Mouse (Mus musculus) ovary, postnatal 36 days (tissue): ENCODE results near the gene Klf12.

Experiments
- DNase-seq: peaks from one replicate; pipeline ENCODE4 v3.0.0; 2022; ENCODE audit warnings: low spot score, mixed read lengths

Klf12 gene

GRCm38 (mm10) chr14:100235746-100236145 lies 48.7 kb downstream of the Klf12 start:
- DNase-seq: no peak

- no peak for DNase-seq
Measured at GRCm38 (mm10) chr14:100231384-100231783, 53.1 kb downstream of the Klf12 start.

GRCm38 (mm10) chr14:100228120-100228519 lies 56.4 kb downstream of the Klf12 start:
- DNase-seq: no peak

- DNase-seq: no peak
Measured at GRCm38 (mm10) chr14:100227717-100228116, 56.8 kb downstream of the Klf12 start.

GRCm38 (mm10) chr14:100224151-100224550 lies 60.3 kb downstream of the Klf12 start:
- DNase-seq: no peak

- DNase-seq: no peak
Measured at GRCm38 (mm10) chr14:100222260-100222659, 62.2 kb downstream of the Klf12 start.

GRCm38 (mm10) chr14:100215213-100215785 lies 69.2 kb downstream of the Klf12 start:
- no peak for DNase-seq

GRCm38 (mm10) chr14:100213066-100213465 lies 71.4 kb downstream of the Klf12 start:
- DNase-seq: no peak

- DNase-seq: no peak
Measured at GRCm38 (mm10) chr14:100211826-100212117, 72.7 kb downstream of the Klf12 start.

- peak; percentile 20 for DNase-seq
Measured at GRCm38 (mm10) chr14:100211036-100211825, 73.2 kb downstream of the Klf12 start.

- no peak for DNase-seq
Measured at GRCm38 (mm10) chr14:100209814-100210419, 74.6 kb downstream of the Klf12 start.

GRCm38 (mm10) chr14:100207081-100207480 lies 77.4 kb downstream of the Klf12 start:
- DNase-seq: no peak

- DNase-seq: no peak
Measured at GRCm38 (mm10) chr14:100206207-100206606, 78.3 kb downstream of the Klf12 start.

GRCm38 (mm10) chr14:100200058-100200688 lies 84.3 kb downstream of the Klf12 start:
- DNase-seq: no peak

- DNase-seq: no peak
Measured at GRCm38 (mm10) chr14:100198636-100199035, 85.8 kb downstream of the Klf12 start.

GRCm38 (mm10) chr14:100197199-100197598 lies 87.3 kb downstream of the Klf12 start:
- DNase-seq: no peak

GRCm38 (mm10) chr14:100189490-100190197 lies 94.8 kb downstream of the Klf12 start:
- no peak for DNase-seq

GRCm38 (mm10) chr14:100187372-100187771 lies 97.1 kb downstream of the Klf12 start:
- no peak for DNase-seq

- no peak for DNase-seq
Measured at GRCm38 (mm10) chr14:100177796-100178195, 106.7 kb downstream of the Klf12 start.

- no peak for DNase-seq
Measured at GRCm38 (mm10) chr14:100165075-100165474, 119.4 kb downstream of the Klf12 start.

GRCm38 (mm10) chr14:100156639-100157038 lies 127.8 kb downstream of the Klf12 start:
- DNase-seq: no peak

- DNase-seq: no peak
Measured at GRCm38 (mm10) chr14:100147666-100148065, 136.8 kb downstream of the Klf12 start.
